Comparison of ENCODE assay signal across 25 mouse cellular contexts in the genomic region with DNA sequence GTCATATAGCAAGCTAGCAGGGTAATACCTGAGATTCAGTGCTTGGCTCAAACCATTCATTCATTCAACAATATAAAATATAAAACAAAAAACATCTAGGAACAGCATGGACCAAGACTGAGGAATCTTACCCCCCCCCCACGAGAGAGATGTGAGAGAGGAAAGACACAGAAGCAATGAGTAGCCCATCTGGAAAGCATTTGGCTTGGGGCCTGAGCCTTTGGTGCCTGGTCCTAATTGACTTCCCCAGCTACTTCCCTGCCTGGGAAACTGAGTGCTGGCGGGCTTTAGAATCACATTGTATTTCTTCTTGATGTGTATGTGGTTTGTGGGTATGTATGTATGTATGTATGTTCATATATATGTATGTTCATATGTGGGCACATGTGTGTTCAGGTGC. TPM values are rescaled to one million over a fixed set of nuclear protein-coding genes. Genes with fewer than 3 reads are reported as not detected.
DNase-seq lines count a peak whose midpoint lies in the region; ATAC-seq and TF ChIP-seq lines count a peak whose summit lies in the region.
"Had no signal": no experiment of that assay in that cellular context is flagged by ENCODE, and none has a peak within 500 bp of the region (broad histone marks: within the 10 kb centered on the region; RNA-seq: fewer than 3 reads in every experiment).

No protein-coding gene starts in this region.

- WGBS in forebrain, embryonic 10.5 days, result 62% methylated on average over 2 of the region's 2 CpGs
- WGBS in forebrain, embryonic 15.5 days, result 74% methylated on average over 2 of the region's 2 CpGs
- WGBS in embryonic facial prominence, embryonic 11.5 days, result 40% methylated on average over 2 of the region's 2 CpGs
- 14% methylated on average over 2 of the region's 2 CpGs for WGBS in limb, embryonic 12.5 days
- 57% methylated on average over 2 of the region's 2 CpGs for WGBS in stomach, postnatal 0 days

- DNase-seq in forebrain, embryonic 10.5 days (ENCODE audit: extremely low spot score, low spot score), result no peak
- peak; percentile 10 for DNase-seq in brain, embryonic 14.5 days (ENCODE audit: low read depth)
- DNase-seq in embryonic facial prominence, embryonic 11.5 days (ENCODE audit: low spot score), result peak; percentile 86
- no peak for DNase-seq in stomach, postnatal 0 days (ENCODE audit: low spot score)
- DNase-seq in spleen, adult 18-20 months, result no peak
- DNase-seq: adrenal gland, postnatal 10 days; cerebellum, adult 2 months; cerebellum, postnatal 36 days; heart, adult 2 months; heart, postnatal 14 days; kidney, adult 2 months; right cerebral cortex, postnatal 14 days; thymus, postnatal 25 days had no signal

- no peak overlapping the region for H3K4me2 ChIP-seq in forebrain, embryonic 15.5 days (replicated peaks)
- H3K4me2 ChIP-seq in embryonic facial prominence, embryonic 11.5 days (ENCODE audit: low read depth, low read length), result no peak overlapping the region
- no peak overlapping the region for H3K4me2 ChIP-seq in limb, embryonic 12.5 days
- H3K4me2 ChIP-seq in stomach, postnatal 0 days (replicated peaks; ENCODE audit: low read depth), result no peak overlapping the region
- H3K4me2 ChIP-seq: embryonic facial prominence, embryonic 15.5 days; heart, embryonic 13.5 days; hindbrain, embryonic 13.5 days; limb, embryonic 15.5 days; lung, embryonic 14.5 days; midbrain, embryonic 15.5 days; neural tube, embryonic 12.5 days had no signal

- no peak for TF ChIP-seq POLR2A in brain, embryonic 14.5 days (IDR thresholded peaks at IDR 0.05; ENCODE audit: borderline replicate concordance, extremely low read depth, insufficient read depth, insufficient read length, poor library complexity, severe bottlenecking)

- H3K4me1 ChIP-seq in forebrain, embryonic 10.5 days, result peaks cover 49% of the 10 kb centered on the region
- H3K4me1 ChIP-seq in forebrain, embryonic 15.5 days, result no peaks in the 10 kb centered on the region
- peaks cover 2% of the 10 kb centered on the region; the same call in 1 of the 2 replicates for H3K4me1 ChIP-seq in embryonic facial prominence, embryonic 11.5 days (ENCODE audit: control insufficient read depth, insufficient read depth, low read length)
- H3K4me1 ChIP-seq in limb, embryonic 12.5 days (replicated peaks), result peaks cover 45% of the 10 kb centered on the region
- H3K4me1 ChIP-seq in stomach, postnatal 0 days (replicated peaks; ENCODE audit: control insufficient read depth, insufficient read depth), result peaks cover 4% of the 10 kb centered on the region

- no peak for TF ChIP-seq CTCF in brain, embryonic 14.5 days (IDR thresholded peaks at IDR 0.05; ENCODE audit: borderline replicate concordance, extremely low read depth, insufficient read depth, insufficient read length)
- no peak for TF ChIP-seq CTCF in stomach, postnatal 0 days (IDR thresholded peaks at IDR 0.05; ENCODE audit: low read depth)

- no peak for ATAC-seq in forebrain, embryonic 15.5 days (replicated peaks)
- ATAC-seq in embryonic facial prominence, embryonic 11.5 days (replicated peaks; ENCODE audit: insufficient number of reproducible peaks, low FRiP score, low TSS enrichment, low read depth), result no peak
- ATAC-seq in limb, embryonic 12.5 days (ENCODE audit: insufficient number of reproducible peaks, insufficient read depth, low FRiP score, low TSS enrichment, low read depth), result no peak
- ATAC-seq in stomach, postnatal 0 days (ENCODE audit: low FRiP score, low TSS enrichment), result no peak
- ATAC-seq: forebrain, embryonic 16.5 days; midbrain, embryonic 15.5 days had no signal

- no peak overlapping the region for H3K9ac ChIP-seq in forebrain, embryonic 15.5 days (replicated peaks)
- no peak overlapping the region for H3K9ac ChIP-seq in embryonic facial prominence, embryonic 11.5 days (replicated peaks; ENCODE audit: low read length)
- H3K9ac ChIP-seq in limb, embryonic 12.5 days (replicated peaks), result no peak overlapping the region
- no peak overlapping the region for H3K9ac ChIP-seq in stomach, postnatal 0 days (ENCODE audit: low read length)
- H3K9ac ChIP-seq: embryonic facial prominence, embryonic 15.5 days; heart, embryonic 13.5 days; hindbrain, embryonic 13.5 days; limb, embryonic 15.5 days; liver, embryonic 14.5 days; lung, embryonic 14.5 days; midbrain, embryonic 15.5 days; neural tube, embryonic 12.5 days had no signal

- H3K9me3 ChIP-seq in forebrain, embryonic 10.5 days, result no peaks in the 10 kb centered on the region
- no peaks in the 10 kb centered on the region for H3K9me3 ChIP-seq in forebrain, embryonic 15.5 days
- no peaks in the 10 kb centered on the region for H3K9me3 ChIP-seq in embryonic facial prominence, embryonic 11.5 days (replicated peaks; ENCODE audit: control insufficient read depth, low read length)
- H3K9me3 ChIP-seq in limb, embryonic 12.5 days, result no peaks in the 10 kb centered on the region
- no peaks in the 10 kb centered on the region for H3K9me3 ChIP-seq in stomach, postnatal 0 days (ENCODE audit: control insufficient read depth, low read length)
- H3K9me3 ChIP-seq: embryonic facial prominence, embryonic 15.5 days; heart, embryonic 13.5 days; hindbrain, embryonic 13.5 days; limb, embryonic 15.5 days; midbrain, embryonic 15.5 days; neural tube, embryonic 12.5 days had no signal

- H3K27ac ChIP-seq in forebrain, embryonic 10.5 days, result peak overlapping the region; percentile 84; the same call in 1 of the 2 replicates
- H3K27ac ChIP-seq in forebrain, embryonic 15.5 days (replicated peaks), result no peak overlapping the region
- 0 out of 2 replicates have a peak overlapping the region, but pooled peaks have one; percentile 28 for H3K27ac ChIP-seq in embryonic facial prominence, embryonic 11.5 days (replicated peaks; ENCODE audit: low read depth, low read length)
- H3K27ac ChIP-seq in limb, embryonic 12.5 days, result peak overlapping the region; percentile 59; the same call in 1 of the 2 replicates
- H3K27ac ChIP-seq in stomach, postnatal 0 days (replicated peaks), result no peak overlapping the region
- H3K27ac ChIP-seq: embryonic facial prominence, embryonic 15.5 days; heart, adult 2 months; heart, embryonic 13.5 days; hindbrain, embryonic 13.5 days; kidney, postnatal 0 days; limb, embryonic 15.5 days; liver, embryonic 14.5 days; midbrain, embryonic 15.5 days; neural tube, embryonic 12.5 days had no signal

- H3K36me3 ChIP-seq in forebrain, embryonic 10.5 days (replicated peaks), result peaks cover 13% of the 10 kb centered on the region
- no peaks in the 10 kb centered on the region for H3K36me3 ChIP-seq in forebrain, embryonic 15.5 days
- no peaks in the 10 kb centered on the region for H3K36me3 ChIP-seq in embryonic facial prominence, embryonic 11.5 days (replicated peaks; ENCODE audit: control insufficient read depth, insufficient read depth, low read depth, low read length)
- 0 out of 2 replicates have a peak, but pooled peaks cover 6% of the 10 kb centered on the region for H3K36me3 ChIP-seq in limb, embryonic 12.5 days
- no peaks in the 10 kb centered on the region for H3K36me3 ChIP-seq in stomach, postnatal 0 days (ENCODE audit: control insufficient read depth, insufficient read depth, low read length)
- H3K36me3 ChIP-seq: embryonic facial prominence, embryonic 15.5 days; heart, embryonic 13.5 days; hindbrain, embryonic 13.5 days; limb, embryonic 15.5 days; midbrain, embryonic 15.5 days; neural tube, embryonic 12.5 days had no signal

- no peak for TF ChIP-seq EP300 in stomach, postnatal 0 days (optimal IDR thresholded peaks at IDR 0.05)

- peaks cover 27% of the 10 kb centered on the region for H3K27me3 ChIP-seq in forebrain, embryonic 10.5 days (ENCODE audit: poor library complexity, severe bottlenecking)
- H3K27me3 ChIP-seq in forebrain, embryonic 15.5 days, result no peaks in the 10 kb centered on the region
- H3K27me3 ChIP-seq in embryonic facial prominence, embryonic 11.5 days (ENCODE audit: control insufficient read depth, insufficient read depth, low read length), result no peaks in the 10 kb centered on the region
- H3K27me3 ChIP-seq in limb, embryonic 12.5 days, result peaks cover 11% of the 10 kb centered on the region; the same call in 1 of the 2 replicates
- no peaks in the 10 kb centered on the region for H3K27me3 ChIP-seq in stomach, postnatal 0 days (ENCODE audit: control insufficient read depth, insufficient read depth, low read length)

- no peak overlapping the region for H3K4me3 ChIP-seq in forebrain, embryonic 10.5 days
- H3K4me3 ChIP-seq in forebrain, embryonic 15.5 days, result no peak overlapping the region
- no peak overlapping the region for H3K4me3 ChIP-seq in embryonic facial prominence, embryonic 11.5 days (ENCODE audit: low read depth, low read length)
- H3K4me3 ChIP-seq in limb, embryonic 12.5 days (replicated peaks), result no peak overlapping the region
- H3K4me3 ChIP-seq in stomach, postnatal 0 days (ENCODE audit: low read depth, low read length), result no peak overlapping the region
- H3K4me3 ChIP-seq: embryonic facial prominence, embryonic 15.5 days; heart, adult 2 months; heart, embryonic 13.5 days; hindbrain, embryonic 13.5 days; limb, embryonic 15.5 days; midbrain, embryonic 15.5 days; neural tube, embryonic 12.5 days had no signal

RNA-seq across cellular contexts. Expression of a gene that starts 2.8 kb away (rescaled TPM):
- polyA plus RNA-seq in forebrain, embryonic 10.5 days (2016; fragmentation: Nextera tagmentation; extraction: Ambion mirVana), result 35.2 and 37.7 TPM in 2 replicates
- 1.2 and 1.7 TPM in 2 replicates for polyA plus RNA-seq in forebrain, embryonic 15.5 days (2015; fragmentation: Nextera tagmentation; extraction: Ambion mirVana)
- polyA plus RNA-seq in brain, embryonic 14.5 days (2012; rRNA removed), result 1.7 and 2.1 TPM in 2 replicates
- 12.5 and 14.7 TPM in 2 replicates for polyA plus RNA-seq in embryonic facial prominence, embryonic 11.5 days (2014; fragmentation: Nextera tagmentation; extraction: Ambion mirVana)
- 13.5 and 14.0 TPM in 2 replicates for polyA plus RNA-seq in limb, embryonic 12.5 days (2016; fragmentation: Nextera tagmentation; extraction: Ambion mirVana)
- 8.7 and 9.4 TPM in 2 replicates for polyA plus RNA-seq in stomach, postnatal 0 days (2015; fragmentation: Nextera tagmentation; extraction: Ambion mirVana)
- polyA plus RNA-seq: cerebellum, adult 2 months had no signal

RNA-seq across cellular contexts. Expression of a gene that starts 31.6 kb away (rescaled TPM):
- polyA plus RNA-seq in forebrain, embryonic 10.5 days (2016; fragmentation: Nextera tagmentation; extraction: Ambion mirVana), result 14.8 and 18.0 TPM in 2 replicates
- 77.8 and 80.9 TPM in 2 replicates for polyA plus RNA-seq in forebrain, embryonic 15.5 days (2015; fragmentation: Nextera tagmentation; extraction: Ambion mirVana)
- polyA plus RNA-seq in brain, embryonic 14.5 days (2012; rRNA removed), result 122 and 188 TPM in 2 replicates
- 8.9 and 11.5 TPM in 2 replicates for polyA plus RNA-seq in embryonic facial prominence, embryonic 11.5 days (2014; fragmentation: Nextera tagmentation; extraction: Ambion mirVana)
- polyA plus RNA-seq in limb, embryonic 12.5 days (2016; fragmentation: Nextera tagmentation; extraction: Ambion mirVana), result 4.4 and 4.8 TPM in 2 replicates
- 8.7 and 9.1 TPM in 2 replicates for polyA plus RNA-seq in stomach, postnatal 0 days (2015; fragmentation: Nextera tagmentation; extraction: Ambion mirVana)

RNA-seq across cellular contexts. Expression of a gene that starts 53.1 kb away (rescaled TPM):
- polyA plus RNA-seq in forebrain, embryonic 10.5 days (2016; fragmentation: Nextera tagmentation; extraction: Ambion mirVana), result 12.3 and 14.8 TPM in 2 replicates
- 14.9 and 15.1 TPM in 2 replicates for polyA plus RNA-seq in forebrain, embryonic 15.5 days (2015; fragmentation: Nextera tagmentation; extraction: Ambion mirVana)
- 12.7 and 13.1 TPM in 2 replicates for polyA plus RNA-seq in brain, embryonic 14.5 days (2012; rRNA removed)
- 9.4 and 12.1 TPM in 2 replicates for polyA plus RNA-seq in embryonic facial prominence, embryonic 11.5 days (2014; fragmentation: Nextera tagmentation; extraction: Ambion mirVana)
- polyA plus RNA-seq in limb, embryonic 12.5 days (2016; fragmentation: Nextera tagmentation; extraction: Ambion mirVana), result 14.0 and 14.1 TPM in 2 replicates
- 307 and 320 TPM in 2 replicates for polyA plus RNA-seq in stomach, postnatal 0 days (2015; fragmentation: Nextera tagmentation; extraction: Ambion mirVana)

Comparison
In these comparisons a context has a peak if more than half of its experiments do, and no peak if none do; other contexts are left out.
1. H3K27ac ChIP-seq: peak in forebrain, embryonic 10.5 days (single experiment), embryonic facial prominence, embryonic 11.5 days (single experiment) and limb, embryonic 12.5 days (single experiment); none in forebrain, embryonic 15.5 days (single experiment) and stomach, postnatal 0 days (single experiment).
2. DNase-seq: peak in brain, embryonic 14.5 days (single experiment) and embryonic facial prominence, embryonic 11.5 days (single experiment); none in forebrain, embryonic 10.5 days (single experiment), stomach, postnatal 0 days (single experiment) and spleen, adult 18-20 months (0 of 2).
3. RNA of a gene that starts 53.1 kb away (polyA plus RNA-seq): 307 to 320 TPM in stomach, postnatal 0 days; 14.9 to 15.1 TPM in forebrain, embryonic 15.5 days, 14.0 to 14.1 TPM in limb, embryonic 12.5 days, 12.7 to 13.1 TPM in brain, embryonic 14.5 days, 12.3 to 14.8 TPM in forebrain, embryonic 10.5 days and 9.4 to 12.1 TPM in embryonic facial prominence, embryonic 11.5 days; every median in the first group is over 10 times any median in the second.